Mouse (Mus musculus) liver, postnatal 0 days (tissue): Measurements from ENCODE around the gene Ufsp2.

Experiments
- CTCF ChIP-seq: sonication (generic); IDR thresholded peaks from 2 replicates; pipeline ENCODE4 v1.5.1; 2016; ENCODE audit warnings: antibody characterized with exemption, low read depth
- EP300 ChIP-seq: IDR thresholded peaks from 2 replicates; pipeline ENCODE4 v1.6.1; 2016; ENCODE audit warnings: antibody characterized with exemption, low read depth, mild to moderate bottlenecking

- TF ChIP-seq CTCF (no peak), EP300 (no peak)
These were observed 12.9 kb downstream of the Ufsp2 start for GRCm38 (mm10) chr8:45988189-45988588.
